Mouse (Mus musculus) liver, adult 2 months (tissue): Measurements from ENCODE around the gene Rgs7. TPM values are rescaled to one million over a fixed set of nuclear protein-coding genes. Genes with fewer than 3 reads are reported as not detected.
A peak's percentile ranks its signal among the peaks of the same experiment; 100 is the strongest.

Source experiments
- DNase-seq: peaks from one replicate; pipeline ENCODE4 v3.0.0-alpha.2; 2011; ENCODE audit warnings: low read depth, low spot score; ENCODE audit errors: extremely low read depth
- H3K27ac ChIP-seq: fragments of 200-500 bp; replicated peaks from 2 replicates; pipeline ENCODE4 v1.5.1; 2012; ENCODE audit warnings: low read depth, mild to moderate bottlenecking, control low read depth, inconsistent platforms, low read length; ENCODE audit not compliant: insufficient read depth
- H3K27me3 ChIP-seq: fragments of 200-500 bp; 2 replicates; pipeline ENCODE4 v1.6.1; 2012; ENCODE audit warnings: mild to moderate bottlenecking, moderate library complexity, low read length, inconsistent platforms; ENCODE audit not compliant: control insufficient read depth, insufficient read depth
- H3K36me3 ChIP-seq: fragments of 200-500 bp; 2 replicates; pipeline ENCODE4 v1.6.1; 2012; ENCODE audit warnings: low read length, inconsistent platforms; ENCODE audit not compliant: control insufficient read depth, insufficient read depth
- H3K4me1 ChIP-seq: fragments of 200-500 bp; 2 replicates; pipeline ENCODE4 v1.6.1; 2011; ENCODE audit warnings: low read length; ENCODE audit not compliant: control insufficient read depth, insufficient read depth
- H3K4me3 ChIP-seq: fragments of 200-500 bp; 2 replicates; pipeline ENCODE4 v1.5.1; 2011; ENCODE audit warnings: low read depth, mild to moderate bottlenecking, control low read depth, low read length, moderate library complexity; ENCODE audit not compliant: insufficient read depth
- H3K79me2 ChIP-seq: fragments of 200-500 bp; 2 replicates; pipeline ENCODE4 v1.6.1; 2012; ENCODE audit warnings: inconsistent platforms, mild to moderate bottlenecking, low read length, moderate library complexity; ENCODE audit not compliant: control insufficient read depth, insufficient read depth
- H3K9ac ChIP-seq: fragments of 200-500 bp; 2 replicates; pipeline ENCODE4 v1.6.1; 2012; ENCODE audit warnings: low read depth, mild to moderate bottlenecking, control low read depth, inconsistent platforms, low read length
- CTCF ChIP-seq: fragments of 200-500 bp; IDR thresholded peaks from 2 replicates; pipeline ENCODE4 v1.5.1; 2011; ENCODE audit warnings: low read depth, low read length, control low read depth
- POLR2A ChIP-seq: fragments of 200-500 bp; IDR thresholded peaks from 2 replicates; pipeline ENCODE4 v1.6.1; 2011; ENCODE audit warnings: low read length, control low read depth; ENCODE audit not compliant: insufficient read depth; ENCODE audit errors: extremely low read depth
- WGBS: fragments of 180-500 bp; shearing (Covaris S2); methylation state at CpG from one replicate; pipeline ENCODE4 v1.1.7; 2018; 5-methylcytosine and 5-hydroxymethylcytosine counted together
- polyA plus RNA-seq: library from polyadenylated mRNA; depleted of rRNA; stranded (reverse); fragments of >200 nt; gene quantifications from 2 replicates; pipeline ENCODE4 v1.2.3, GENCODE M21; 2012
- total RNA-seq: library from RNA; depleted of rRNA; stranded (reverse); fragments of >200 nt; gene quantifications from 2 replicates; pipeline ENCODE4 v1.2.3, GENCODE M21; 2014

Gene Rgs7
- total and polyA plus RNA-seq, 2 experiments: 0.09 to 0.11 TPM

DNA sequence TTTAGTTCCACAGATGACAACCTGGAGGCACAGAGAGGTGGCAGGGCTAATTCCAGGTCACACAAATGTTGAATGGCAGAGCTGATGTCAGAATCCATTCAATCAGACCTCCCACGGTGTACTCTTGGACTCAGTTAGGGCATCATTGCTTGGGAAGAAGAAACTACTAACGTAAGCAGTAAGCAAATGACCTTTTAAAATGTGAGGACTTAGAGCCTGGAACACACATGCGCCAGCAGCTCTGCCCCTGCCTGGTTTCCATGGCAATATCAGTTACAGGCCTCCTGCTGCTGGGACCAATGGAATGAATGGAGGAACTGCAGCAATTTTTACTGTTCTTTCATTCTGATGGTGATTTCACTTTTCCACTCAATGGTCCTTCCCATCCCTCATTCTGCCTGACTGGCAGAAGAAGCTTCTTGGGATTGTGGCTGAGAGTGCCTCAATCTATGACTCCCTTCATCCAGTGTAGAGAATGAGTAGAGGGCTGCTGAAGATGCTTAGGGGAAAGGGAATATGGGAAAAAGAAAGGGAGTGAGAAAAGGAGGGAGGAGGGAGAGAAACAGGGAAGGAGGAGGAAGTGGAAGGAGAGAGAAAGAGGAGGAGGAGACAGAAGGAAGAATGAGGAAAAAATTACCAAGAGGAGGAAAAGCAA is 106.6 kb downstream of the Rgs7 start:
- no peaks in the 10 kb centered on the region for H3K27me3 ChIP-seq
- H3K9ac ChIP-seq: no peak overlapping the region
- no peaks in the 10 kb centered on the region for H3K36me3 ChIP-seq
- 56% methylated on average over 3 of the region's 3 CpGs for WGBS
- TF ChIP-seq CTCF (no peak), POLR2A (no peak)
- DNase-seq: no peak
- H3K4me3 ChIP-seq: no peak overlapping the region
- no peaks in the 10 kb centered on the region for H3K4me1 ChIP-seq
- no peak overlapping the region for H3K27ac ChIP-seq
- H3K79me2 ChIP-seq: no peaks in the 10 kb centered on the region

DNA sequence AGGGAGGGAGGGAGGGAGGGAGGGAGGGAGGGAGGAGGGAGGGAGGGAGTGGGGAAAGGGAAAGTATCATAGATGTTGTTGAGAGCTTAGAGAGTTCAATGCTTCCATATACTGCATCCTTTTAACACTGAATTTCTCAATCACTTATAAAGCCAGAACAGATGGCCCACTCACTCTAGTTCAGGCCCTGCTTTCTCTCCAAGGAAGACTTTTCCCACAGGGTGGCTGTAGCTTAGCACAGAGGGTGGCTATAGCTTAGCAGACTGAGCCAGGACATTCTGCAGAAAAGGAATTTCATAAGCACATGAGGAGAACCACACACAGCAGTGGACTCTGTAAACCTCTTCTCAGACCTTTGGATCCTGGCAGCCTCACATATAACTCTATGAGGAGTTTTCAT is 119.7 kb downstream of the Rgs7 start:
- H3K36me3 ChIP-seq: no peaks in the 10 kb centered on the region
- no peak overlapping the region for H3K4me3 ChIP-seq
- TF ChIP-seq CTCF (no peak), POLR2A (no peak)
- DNase-seq: no peak
- H3K27me3 ChIP-seq: no peaks in the 10 kb centered on the region
- no peaks in the 10 kb centered on the region for H3K79me2 ChIP-seq
- no peak overlapping the region for H3K27ac ChIP-seq
- H3K4me1 ChIP-seq: no peaks in the 10 kb centered on the region
- H3K9ac ChIP-seq: no peak overlapping the region

DNA sequence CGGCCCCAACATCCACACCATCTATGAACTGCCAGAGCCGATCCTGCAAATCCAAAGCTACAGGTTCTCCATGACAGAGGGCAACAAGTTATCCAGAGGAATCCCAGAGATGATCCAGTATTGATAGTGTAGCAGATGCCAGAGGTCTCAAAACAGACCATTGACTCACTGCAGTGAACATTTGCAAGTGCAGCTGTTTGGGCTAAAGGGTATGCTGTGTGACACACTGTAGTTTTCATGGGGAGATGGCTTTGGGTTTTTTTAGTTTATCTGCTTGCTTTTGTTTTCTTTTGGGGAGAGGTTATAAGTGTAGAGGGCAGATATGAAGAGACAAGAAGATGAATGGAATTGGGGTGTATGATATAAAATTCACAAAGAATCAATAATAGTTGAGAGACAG is 124.2 kb downstream of the Rgs7 start:
- Histone ChIP-seq H3K9ac (no peak overlapping the region), H3K4me1 (no peaks in the 10 kb centered on the region), H3K79me2 (no peaks in the 10 kb centered on the region), H3K27me3 (no peaks in the 10 kb centered on the region), H3K36me3 (no peaks in the 10 kb centered on the region), H3K27ac (no peak overlapping the region), H3K4me3 (no peak overlapping the region)
- DNase-seq: no peak
- 95% methylated on average over 2 of the region's 2 CpGs for WGBS
- no peak for TF ChIP-seq CTCF

DNA sequence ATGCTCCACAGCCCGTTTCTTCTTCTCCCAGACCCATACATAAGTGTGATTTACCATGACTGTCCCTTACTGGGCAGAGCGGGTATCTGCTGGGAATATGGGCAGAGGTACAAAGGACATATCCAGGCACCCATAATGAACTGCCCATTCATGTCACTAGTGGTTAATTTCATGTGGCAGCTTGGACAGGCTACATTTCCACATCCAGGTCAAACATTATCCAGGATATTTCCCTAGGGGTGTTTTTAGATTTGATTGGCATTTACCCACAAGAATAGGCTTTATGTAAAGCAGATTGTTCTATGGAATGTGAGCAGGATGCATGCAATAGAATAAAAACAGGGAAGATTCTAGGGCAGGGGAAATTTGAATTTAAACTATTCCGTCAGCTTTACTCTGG is 128.7 kb downstream of the Rgs7 start:
- TF ChIP-seq POLR2A (no peak), CTCF (no peak)
- H3K36me3 ChIP-seq: no peaks in the 10 kb centered on the region
- no peak overlapping the region for H3K9ac ChIP-seq
- no peaks in the 10 kb centered on the region for H3K4me1 ChIP-seq
- 81% methylated on average over 3 of the region's 3 CpGs for WGBS
- no peaks in the 10 kb centered on the region for H3K79me2 ChIP-seq
- no peak for DNase-seq
- no peak overlapping the region for H3K4me3 ChIP-seq
- no peak overlapping the region for H3K27ac ChIP-seq
- no peaks in the 10 kb centered on the region for H3K27me3 ChIP-seq

DNA sequence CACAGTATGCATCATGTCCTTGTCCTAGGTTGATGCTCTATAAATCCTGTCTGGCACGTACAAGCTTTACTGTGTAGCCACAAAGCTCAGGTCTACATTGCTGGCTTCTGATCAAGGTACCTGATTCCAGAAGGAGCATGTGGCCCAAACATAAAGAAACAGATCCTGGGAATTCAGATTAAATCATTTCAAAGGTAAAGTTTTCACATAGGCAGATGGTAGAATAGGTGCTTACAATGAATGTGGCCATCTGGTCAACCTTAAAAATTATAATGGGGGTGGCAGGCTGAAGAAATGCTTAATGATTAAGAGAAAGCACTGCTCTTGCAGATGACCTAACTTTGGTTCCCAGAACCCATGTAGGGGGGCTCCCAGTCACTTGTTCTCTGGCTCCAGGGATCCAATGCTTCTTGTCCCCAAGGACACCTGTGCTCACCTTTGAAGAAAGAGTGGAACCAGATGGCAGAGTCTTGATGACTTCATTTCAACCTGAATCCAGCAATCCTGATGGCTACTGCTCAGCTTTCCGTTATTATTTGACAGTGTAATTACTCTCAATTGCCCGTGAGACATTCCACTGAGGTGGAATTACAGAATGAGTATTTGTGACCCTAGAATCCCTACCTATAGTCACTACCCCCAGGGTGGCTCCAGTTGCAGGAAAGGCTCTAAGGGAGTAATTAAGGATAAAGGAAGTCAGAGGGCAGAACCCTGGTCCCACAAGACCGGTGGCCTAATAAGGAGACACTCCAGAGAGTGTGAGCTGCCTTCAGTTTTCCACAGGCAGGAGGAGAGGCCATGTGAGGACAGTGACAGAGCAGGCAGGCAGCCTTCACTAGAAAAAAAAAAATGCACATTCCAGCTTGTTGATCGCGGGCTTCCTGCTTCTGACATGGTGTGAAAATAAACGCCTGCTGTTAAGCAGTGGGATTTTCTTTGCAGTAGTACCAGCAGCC is 132.6 kb downstream of the Rgs7 start:
- H3K79me2 ChIP-seq: no peaks in the 10 kb centered on the region
- H3K27me3 ChIP-seq: no peaks in the 10 kb centered on the region
- H3K4me3 ChIP-seq: no peak overlapping the region
- TF ChIP-seq CTCF (no peak), POLR2A (no peak)
- H3K9ac ChIP-seq: no peak overlapping the region
- H3K4me1 ChIP-seq: no peaks in the 10 kb centered on the region
- H3K36me3 ChIP-seq: no peaks in the 10 kb centered on the region
- peak; percentile 17 for DNase-seq
- WGBS: 62% methylated on average over 7 of the region's 7 CpGs
- 0 out of 2 replicates have a peak overlapping the region, but pooled peaks have one; percentile 7 for H3K27ac ChIP-seq

DNA sequence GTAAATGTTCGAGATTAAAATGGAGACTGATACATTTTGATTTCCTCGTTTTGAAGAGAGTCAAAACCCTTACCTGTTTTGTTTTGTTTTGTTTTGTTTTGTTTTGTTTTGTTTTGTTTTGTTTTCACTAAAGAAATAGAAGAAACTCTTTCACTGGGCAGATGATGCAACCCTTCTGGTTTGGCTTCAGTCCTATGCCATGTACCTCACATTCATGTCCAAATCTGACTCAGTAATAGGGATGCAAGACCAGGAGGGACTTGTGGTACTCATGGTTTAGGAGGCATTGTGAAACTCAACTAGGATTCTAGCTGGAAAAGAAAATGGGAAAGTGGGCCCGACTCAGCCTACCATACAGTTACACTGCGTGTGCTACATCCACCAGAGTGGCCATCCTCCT is 139.4 kb downstream of the Rgs7 start:
- WGBS: 66% methylated on average over 4 of the region's 4 CpGs
- H3K9ac ChIP-seq: no peak overlapping the region
- no peak overlapping the region for H3K4me3 ChIP-seq
- DNase-seq: peak; percentile 8
- H3K27ac ChIP-seq: no peak overlapping the region
- H3K4me1 ChIP-seq: no peaks in the 10 kb centered on the region
- no peaks in the 10 kb centered on the region for H3K79me2 ChIP-seq
- H3K27me3 ChIP-seq: no peaks in the 10 kb centered on the region
- no peaks in the 10 kb centered on the region for H3K36me3 ChIP-seq
- TF ChIP-seq CTCF (no peak), POLR2A (no peak)
